12 mouse cellular contexts compared by ENCODE assay signal in the genomic region with DNA sequence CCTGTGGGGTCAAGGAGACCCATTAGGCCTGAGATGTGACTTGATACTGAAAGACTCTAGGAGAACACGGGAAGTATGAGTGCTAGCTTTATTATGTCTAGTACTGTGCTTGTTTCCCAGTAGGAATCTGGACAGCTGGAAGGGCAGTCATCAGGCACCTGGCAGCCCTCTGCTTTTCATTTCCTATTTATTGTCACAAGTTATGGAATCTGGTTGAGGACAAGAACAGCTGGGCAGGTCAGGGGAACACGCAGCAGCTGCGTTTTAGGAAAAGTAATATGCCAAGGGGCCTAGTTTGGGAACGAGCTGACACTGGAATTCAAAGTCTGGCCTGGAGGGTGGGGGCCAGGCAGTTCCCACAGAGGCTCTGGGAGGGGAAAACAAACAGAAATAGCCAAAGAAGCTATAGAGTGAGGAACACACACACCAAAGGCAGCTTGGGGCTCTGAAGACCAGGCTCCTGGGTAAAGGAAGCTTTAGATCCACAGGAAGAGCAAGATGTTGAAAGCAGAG. TPM values are rescaled to one million over a fixed set of nuclear protein-coding genes. Genes with fewer than 3 reads are reported as not detected.
DNase-seq lines count a peak whose midpoint lies in the region; ATAC-seq and TF ChIP-seq lines count a peak whose summit lies in the region.
"Had no signal": no experiment of that assay in that cellular context is flagged by ENCODE, and none has a peak within 500 bp of the region (broad histone marks: within the 10 kb centered on the region; RNA-seq: fewer than 3 reads in every experiment).

No protein-coding gene starts in this region.

- peaks cover 46 to 66% of the 10 kb centered on the region in 2 experiments for H3K4me1 ChIP-seq in heart, embryonic 14.5 days (ENCODE audit: control insufficient read depth in 2 of 2, insufficient read depth in 2 of 2, low read length in 2 of 2)
- peaks cover 35% of the 10 kb centered on the region for H3K4me1 ChIP-seq in liver, embryonic 12.5 days
- peaks cover 16% of the 10 kb centered on the region for H3K4me1 ChIP-seq in midbrain, embryonic 10.5 days

- DNase-seq in gastrocnemius, adult 2 months: no peak
- no peak for DNase-seq in gastrocnemius, adult 8-10 months (ENCODE audit: low spot score in 2 of 2)
- DNase-seq in R1 (ENCODE audit: low read depth, low spot score) (peak; percentile 41), adipocyte (ENCODE audit: low spot score) (no peak)
- DNase-seq in retina, embryonic 14.5 days (ENCODE audit: low spot score): no peak
- DNase-seq in midbrain, embryonic 10.5 days (ENCODE audit: low spot score): no peak
- DNase-seq: gastrocnemius, postnatal 36 days had no signal

- intact Hi-C loops in gastrocnemius, adult 2 months (cut with DNase I): no loop called here

- peak overlapping the region; percentile 21 for H3K9ac ChIP-seq in heart, embryonic 14.5 days (ENCODE audit: low read length)
- no peak overlapping the region for H3K9ac ChIP-seq in liver, embryonic 12.5 days

- 16% methylated on average over 4 of the region's 4 CpGs for WGBS in heart, embryonic 14.5 days
- WGBS in liver, embryonic 12.5 days (ENCODE audit: insufficient replicate concordance): 56% methylated on average over 4 of the region's 4 CpGs
- 70% methylated on average over 4 of the region's 4 CpGs for WGBS in midbrain, embryonic 10.5 days

- H3K9me3 ChIP-seq in heart, embryonic 14.5 days (ENCODE audit: control insufficient read depth, low read length): no peaks in the 10 kb centered on the region
- no peaks in the 10 kb centered on the region for H3K9me3 ChIP-seq in liver, embryonic 12.5 days (replicated peaks)
- H3K9me3 ChIP-seq in midbrain, embryonic 10.5 days (replicated peaks): no peaks in the 10 kb centered on the region

- no peaks in the 10 kb centered on the region for H3K36me3 ChIP-seq in heart, embryonic 14.5 days (ENCODE audit: control insufficient read depth, insufficient read depth, low read length)
- no peaks in the 10 kb centered on the region for H3K36me3 ChIP-seq in liver, embryonic 12.5 days
- H3K36me3 ChIP-seq in midbrain, embryonic 10.5 days: no peaks in the 10 kb centered on the region

- ATAC-seq in heart, embryonic 14.5 days (ENCODE audit: insufficient number of reproducible peaks, insufficient read depth, low FRiP score, low read depth): no peak
- ATAC-seq in liver, embryonic 12.5 days: no peak
- ATAC-seq: midbrain, embryonic 16.5 days had no signal

- no peak overlapping the region for H3K4me3 ChIP-seq in gastrocnemius, adult 2 months
- no peak overlapping the region for H3K4me3 ChIP-seq in heart, embryonic 14.5 days (ENCODE audit: control insufficient read depth in 1 of 2, insufficient read depth in 1 of 2, low read depth in 1 of 2, low read length in 2 of 2)
- H3K4me3 ChIP-seq in liver, embryonic 12.5 days: no peak overlapping the region
- no peak overlapping the region for H3K4me3 ChIP-seq in midbrain, embryonic 10.5 days

- H3K4me2 ChIP-seq in heart, embryonic 14.5 days (ENCODE audit: low read length): no peak overlapping the region
- no peak overlapping the region for H3K4me2 ChIP-seq in liver, embryonic 12.5 days

- peak overlapping the region; percentile 82 for H3K27ac ChIP-seq in gastrocnemius, adult 2 months
- H3K27ac ChIP-seq in heart, embryonic 14.5 days (replicated peaks in 1 of 2; ENCODE audit: control insufficient read depth in 1 of 2, insufficient read depth in 1 of 2, low read depth in 2 of 2, low read length in 2 of 2): peak overlapping the region; percentile 63 to 82
- H3K27ac ChIP-seq in liver, embryonic 12.5 days: peak overlapping the region; percentile 20
- H3K27ac ChIP-seq in midbrain, embryonic 10.5 days (replicated peaks): no peak overlapping the region

- no peaks in the 10 kb centered on the region for H3K27me3 ChIP-seq in heart, embryonic 14.5 days (ENCODE audit: control insufficient read depth, insufficient read depth, low read length)
- no peaks in the 10 kb centered on the region for H3K27me3 ChIP-seq in liver, embryonic 12.5 days (replicated peaks)
- H3K27me3 ChIP-seq in midbrain, embryonic 10.5 days (ENCODE audit: low read depth, poor library complexity, severe bottlenecking): no peaks in the 10 kb centered on the region

- TF ChIP-seq CTCF in gastrocnemius, adult 2 months (IDR thresholded peaks at IDR 0.05): no peak

RNA-seq across cellular contexts. Expression of a gene that starts 18.9 kb away (rescaled TPM):
- total RNA-seq in gastrocnemius, adult 2 months (2021): 10 to 100 TPM; 14.5 to 15.1 TPM
- 10 to 100 TPM; 15.0 to 17.5 (median 15.8) TPM for total RNA-seq in gastrocnemius, adult 8-10 months (2022)
- polyA plus RNA-seq in heart, embryonic 14.5 days (2014; fragmentation: Nextera tagmentation; extraction: Ambion mirVana): 11.8 and 13.2 TPM in 2 replicates
- polyA plus RNA-seq in liver, embryonic 12.5 days (2016; fragmentation: Nextera tagmentation; extraction: Ambion mirVana): 5.6 and 5.7 TPM in 2 replicates
- 9.5 and 10.2 TPM in 2 replicates for polyA plus RNA-seq in midbrain, embryonic 10.5 days (2016; fragmentation: Nextera tagmentation; extraction: Ambion mirVana)

RNA-seq across cellular contexts. Expression of a gene that starts 19.5 kb away (rescaled TPM):
- 10 to 100 TPM in 1 of 2 experiments, 1 to 10 TPM in 1; 8.8 to 10.5 TPM for total RNA-seq in gastrocnemius, adult 2 months (2021)
- 10 to 100 TPM in 2 of 4 experiments, 1 to 10 TPM in 2; 9.1 to 14.1 (median 9.8) TPM for total RNA-seq in gastrocnemius, adult 8-10 months (2022)
- polyA plus RNA-seq in heart, embryonic 14.5 days (2014; fragmentation: Nextera tagmentation; extraction: Ambion mirVana): 24.4 and 28.3 TPM in 2 replicates
- polyA plus RNA-seq in liver, embryonic 12.5 days (2016; fragmentation: Nextera tagmentation; extraction: Ambion mirVana): 18.3 and 20.9 TPM in 2 replicates
- polyA plus RNA-seq in midbrain, embryonic 10.5 days (2016; fragmentation: Nextera tagmentation; extraction: Ambion mirVana): 34.8 and 39.4 TPM in 2 replicates

RNA-seq across cellular contexts. Expression of a gene that starts 35.3 kb away (rescaled TPM):
- total RNA-seq in gastrocnemius, adult 2 months (2021): 100 to 1,000 TPM; 154 to 235 TPM
- 100 to 1,000 TPM; 131 to 242 (median 170) TPM for total RNA-seq in gastrocnemius, adult 8-10 months (2022)
- not detected in 2 replicates for polyA plus RNA-seq in heart, embryonic 14.5 days (2014; fragmentation: Nextera tagmentation; extraction: Ambion mirVana)
- polyA plus RNA-seq in liver, embryonic 12.5 days (2016; fragmentation: Nextera tagmentation; extraction: Ambion mirVana): 0.11 and 0.20 TPM in 2 replicates
- 0.17 and 0.29 TPM in 2 replicates for polyA plus RNA-seq in midbrain, embryonic 10.5 days (2016; fragmentation: Nextera tagmentation; extraction: Ambion mirVana)
- total RNA-seq: common myeloid progenitor, adult 5-6 weeks; layer of hippocampus, postnatal 25 days had no signal

RNA-seq across cellular contexts. Expression of a gene that starts 44.9 kb away (rescaled TPM):
- total RNA-seq in gastrocnemius, adult 2 months (2021): 1 to 10 TPM; 2.9 to 3.1 TPM
- total RNA-seq in gastrocnemius, adult 8-10 months (2022): 1 to 10 TPM; 3.0 to 4.8 (median 3.7) TPM
- polyA plus RNA-seq in heart, embryonic 14.5 days (2014; fragmentation: Nextera tagmentation; extraction: Ambion mirVana): 0.74 and 0.76 TPM in 2 replicates
- polyA plus RNA-seq in liver, embryonic 12.5 days (2016; fragmentation: Nextera tagmentation; extraction: Ambion mirVana): 11.6 and 11.9 TPM in 2 replicates
- polyA plus RNA-seq in midbrain, embryonic 10.5 days (2016; fragmentation: Nextera tagmentation; extraction: Ambion mirVana): 1.1 and 1.8 TPM in 2 replicates
- total RNA-seq: common myeloid progenitor, adult 5-6 weeks had no signal

RNA-seq across cellular contexts. Expression of a gene that starts 51.5 kb away (rescaled TPM):
- total RNA-seq in gastrocnemius, adult 2 months (2021): under 1 TPM; 0.28 to 0.33 TPM
- total RNA-seq in gastrocnemius, adult 8-10 months (2022): under 1 TPM in 3 of 4 experiments, not detected in 1; 0.21 to 0.53 (median 0.36) TPM
- not detected in 2 replicates for polyA plus RNA-seq in heart, embryonic 14.5 days (2014; fragmentation: Nextera tagmentation; extraction: Ambion mirVana)
- 0.08 TPM in 1 of 2 replicates, not detected in the other for polyA plus RNA-seq in liver, embryonic 12.5 days (2016; fragmentation: Nextera tagmentation; extraction: Ambion mirVana)
- polyA plus RNA-seq in midbrain, embryonic 10.5 days (2016; fragmentation: Nextera tagmentation; extraction: Ambion mirVana): 0.09 TPM in 1 of 2 replicates, not detected in the other
- total RNA-seq: common myeloid progenitor, adult 5-6 weeks had no signal
- polyA plus RNA-seq: midbrain, embryonic 16.5 days had no signal
